Mouse (Mus musculus) naive thymus-derived CD4-positive, alpha-beta T cell, adult 5 months (primary cell): ENCODE data around the gene Gpr156. TPM values are rescaled to one million over a fixed set of nuclear protein-coding genes. Genes with fewer than 3 reads are reported as not detected.

ENCODE experiments used
- polyA plus RNA-seq: library from polyadenylated mRNA; unstranded; fragments of 100-300 nt; shearing (Covaris generic); gene quantifications from one replicate; pipeline ENCODE4 v1.2.1, GENCODE M21; 2017

The Gpr156 gene
- not detected for polyA plus RNA-seq

GRCm38 (mm10) chr16:37916138-37916817 is at the start of gene Gpr156:
TSS of gene Gpr156 (plus strand) at chr16:37916496.

GRCm38 (mm10) chr16:37867791-37868505 is 48.3 kb upstream of the Gpr156 start, which contains the start of gene Lrrc58:
TSS of gene Lrrc58 (plus strand) at chr16:37868389.

Other genes with a start within 250 kb of the Gpr156 start
- not detected for gene Fstl1, start 139.6 kb upstream of the Gpr156 start, polyA plus RNA-seq
- not detected for gene Gm36028, start 55.4 kb upstream of the Gpr156 start, polyA plus RNA-seq
- 22.0 TPM for gene Lrrc58, start 48.1 kb upstream of the Gpr156 start, polyA plus RNA-seq
- gene Gsk3b, start 172.5 kb downstream of the Gpr156 start, polyA plus RNA-seq, result 93.3 TPM